Mouse (Mus musculus): Measurements from ENCODE around the gene Cers2.

- no peak for TF ChIP-seq POLR2A (IDR thresholded peaks at IDR 0.05; ENCODE audit: low read depth, low read length)
- TF ChIP-seq CTCF (IDR thresholded peaks at IDR 0.05; ENCODE audit: extremely low read depth, insufficient read depth, insufficient read length, insufficient replicate concordance), result no peak
Observed at GRCm38 (mm10) chr3:95267855-95268254, 46.7 kb upstream of the Cers2 start.

Data from spleen, adult 2 months (tissue).